In genomic region chr2:38926145-38926891, GRCm38 (mm10) we compare ENCODE assay signal across 8 mouse cellular contexts. TPM values are rescaled to one million over a fixed set of nuclear protein-coding genes. Genes with fewer than 3 reads are reported as not detected.
DNase-seq lines count a peak whose midpoint lies in the region; ATAC-seq and TF ChIP-seq lines count a peak whose summit lies in the region.

No protein-coding gene starts in this region.

- ATAC-seq in G1E (ENCODE audit: extremely low read depth, insufficient number of reproducible peaks, low FRiP score, poor library complexity, severe bottlenecking), result peak; percentile 98
- peak; percentile 94 for ATAC-seq in forebrain, embryonic 16.5 days
- peak; percentile 97 for ATAC-seq in lung, embryonic 15.5 days (ENCODE audit: borderline replicate concordance, extremely low read depth, low FRiP score, low TSS enrichment)

- no peak for TF ChIP-seq CTCF in G1E (IDR thresholded peaks at IDR 0.05; ENCODE audit: low read depth, low read length)

- WGBS in forebrain, embryonic 16.5 days, result under 1% methylated on average over 48 of the region's 53 CpGs
- under 1% methylated on average over 46 of the region's 53 CpGs for WGBS in lung, embryonic 15.5 days

- H3K4me2 ChIP-seq in forebrain, embryonic 16.5 days (ENCODE audit: low read length), result peak overlapping the region; percentile 99
- H3K4me2 ChIP-seq in lung, embryonic 15.5 days, result peak overlapping the region; percentile 98

- peak; percentile 89 for DNase-seq in G1E (ENCODE audit: low spot score)
- peak; percentile 94 to 95 for DNase-seq in cerebellum, adult 18-20 months
- DNase-seq in heart, postnatal 4 days, result peak; percentile 94
- peak; percentile 91 to 93 for DNase-seq in layer of hippocampus, adult 8-10 months (ENCODE audit: low spot score in 2 of 2)
- DNase-seq in ovary, adult 18-20 months (ENCODE audit: low spot score), result peak; percentile 91
- DNase-seq in thymus, postnatal 0 days (ENCODE audit: low spot score), result peak; percentile 96

- H3K9ac ChIP-seq in forebrain, embryonic 16.5 days (replicated peaks; ENCODE audit: low read depth, low read length), result peak overlapping the region; percentile 70
- peak overlapping the region; percentile 60 for H3K9ac ChIP-seq in lung, embryonic 15.5 days

- no peaks in the 10 kb centered on the region for H3K9me3 ChIP-seq in G1E (replicated peaks)
- H3K9me3 ChIP-seq in forebrain, embryonic 16.5 days (ENCODE audit: control insufficient read depth, low read length), result no peaks in the 10 kb centered on the region
- H3K9me3 ChIP-seq in lung, embryonic 15.5 days, result no peaks in the 10 kb centered on the region

- H3K27ac ChIP-seq in forebrain, embryonic 16.5 days (ENCODE audit: low read length), result no peak overlapping the region
- peak overlapping the region; percentile 44 for H3K27ac ChIP-seq in lung, embryonic 15.5 days

- peak overlapping the region; percentile 89 for H3K4me3 ChIP-seq in G1E (ENCODE audit: low read depth, low read length)
- peak overlapping the region; percentile 85 for H3K4me3 ChIP-seq in forebrain, embryonic 16.5 days (replicated peaks; ENCODE audit: low read length)
- peak overlapping the region; percentile 93 for H3K4me3 ChIP-seq in lung, embryonic 15.5 days

- no peaks in the 10 kb centered on the region for H3K36me3 ChIP-seq in G1E (replicated peaks)
- H3K36me3 ChIP-seq in forebrain, embryonic 16.5 days (ENCODE audit: control insufficient read depth, insufficient read depth), result no peaks in the 10 kb centered on the region
- no peaks in the 10 kb centered on the region for H3K36me3 ChIP-seq in lung, embryonic 15.5 days

- peaks cover 16% of the 10 kb centered on the region for H3K4me1 ChIP-seq in G1E (ENCODE audit: insufficient read depth, low read depth, low read length)
- H3K4me1 ChIP-seq in forebrain, embryonic 16.5 days (replicated peaks; ENCODE audit: control insufficient read depth, insufficient read depth, low read length), result peaks cover 19% of the 10 kb centered on the region
- peaks cover 16% of the 10 kb centered on the region for H3K4me1 ChIP-seq in lung, embryonic 15.5 days

- H3K27me3 ChIP-seq in G1E (ENCODE audit: insufficient read depth, low read length), result peaks cover 36% of the 10 kb centered on the region
- H3K27me3 ChIP-seq in forebrain, embryonic 16.5 days (replicated peaks; ENCODE audit: control insufficient read depth, insufficient read depth, low read length), result peaks cover 10% of the 10 kb centered on the region
- H3K27me3 ChIP-seq in lung, embryonic 15.5 days, result peaks cover 27% of the 10 kb centered on the region

RNA-seq across cellular contexts. Expression of gene Nr6a1, which starts 1.2 kb away (rescaled TPM):
- total RNA-seq in G1E (2014; fragmentation: Nextera tagmentation) (12.0 and 14.6 TPM in 2 replicates), G1E (2017) (3.3 and 7.7 TPM in 2 replicates)
- polyA plus RNA-seq in G1E (2012), result 0.68 and 0.81 TPM in 2 replicates
- polyA plus RNA-seq in forebrain, embryonic 16.5 days (2015; fragmentation: Nextera tagmentation; extraction: Ambion mirVana), result 1.1 and 1.5 TPM in 2 replicates
- total RNA-seq in heart, postnatal 4 days (2021), result 1 to 10 TPM; 2.1 to 2.6 TPM
- 1 to 10 TPM; 5.7 to 9.2 (median 7.7) TPM for total RNA-seq in layer of hippocampus, adult 8-10 months (2022)
- polyA plus RNA-seq in lung, embryonic 15.5 days (2015; fragmentation: Nextera tagmentation; extraction: Ambion mirVana), result 0.79 and 1.6 TPM in 2 replicates
- 0.42 and 0.44 TPM in 2 replicates for polyA plus RNA-seq in thymus, postnatal 0 days (2015; fragmentation: Nextera tagmentation; extraction: Ambion mirVana)

RNA-seq across cellular contexts. Expression of gene Olfml2a, which starts 5.5 kb away (rescaled TPM):
- total RNA-seq in G1E (2014; fragmentation: Nextera tagmentation), result not detected in 2 replicates
- 0.05 and 0.12 TPM in 2 replicates for total RNA-seq in G1E (2017)
- polyA plus RNA-seq in G1E (2012), result not detected in 2 replicates
- 2.6 and 3.0 TPM in 2 replicates for polyA plus RNA-seq in forebrain, embryonic 16.5 days (2015; fragmentation: Nextera tagmentation; extraction: Ambion mirVana)
- 10 to 100 TPM; 18.3 to 18.5 TPM for total RNA-seq in heart, postnatal 4 days (2021)
- 1 to 10 TPM; 1.7 to 1.9 (median 1.8) TPM for total RNA-seq in layer of hippocampus, adult 8-10 months (2022)
- polyA plus RNA-seq in lung, embryonic 15.5 days (2015; fragmentation: Nextera tagmentation; extraction: Ambion mirVana), result 4.8 and 5.6 TPM in 2 replicates
- 4.7 and 6.9 TPM in 2 replicates for polyA plus RNA-seq in thymus, postnatal 0 days (2015; fragmentation: Nextera tagmentation; extraction: Ambion mirVana)
